Mouse (Mus musculus) limb, embryonic 12.5 days (tissue): ENCODE measurements around the gene Ccdc191. TPM values are rescaled to one million over a fixed set of nuclear protein-coding genes. Genes with fewer than 3 reads are reported as not detected.

Experiments used
- ATAC-seq: fragments of 200-750 bp; cut with Nextera tagmentation; 2 replicates; pipeline ENCODE4 v1.8.0; 2017; ENCODE audit warnings: low read depth, moderate TSS enrichment; ENCODE audit not compliant: insufficient number of reproducible peaks, insufficient read depth, low FRiP score, low TSS enrichment
- H3K27ac ChIP-seq: fragments of 300-500 bp; sonication (generic); 2 replicates; pipeline ENCODE4 v1.5.1; 2016; ENCODE audit warnings: mild to moderate bottlenecking, moderate library complexity
- H3K27me3 ChIP-seq: fragments of 300-500 bp; sonication (generic); 2 replicates; pipeline ENCODE4 v1.6.1; 2016; ENCODE audit warnings: mild to moderate bottlenecking, moderate library complexity
- H3K36me3 ChIP-seq: fragments of 300-500 bp; sonication (generic); 2 replicates; pipeline ENCODE4 v1.6.1; 2016; ENCODE audit warnings: mild to moderate bottlenecking, moderate library complexity
- H3K4me1 ChIP-seq: fragments of 300-500 bp; sonication (generic); replicated peaks from 2 replicates; pipeline ENCODE4 v1.6.1; 2016
- H3K4me2 ChIP-seq: fragments of 300-500 bp; sonication (generic); 2 replicates; pipeline ENCODE4 v1.6.1; 2016; ENCODE audit warnings: mild to moderate bottlenecking, moderate library complexity
- H3K4me3 ChIP-seq: fragments of 300-500 bp; sonication (generic); replicated peaks from 2 replicates; pipeline ENCODE4 v1.5.1; 2016; ENCODE audit warnings: mild to moderate bottlenecking
- H3K9ac ChIP-seq: fragments of 300-500 bp; sonication (generic); replicated peaks from 2 replicates; pipeline ENCODE4 v1.6.1; 2016; ENCODE audit warnings: mild to moderate bottlenecking, moderate library complexity
- H3K9me3 ChIP-seq: fragments of 300-500 bp; sonication (generic); 2 replicates; pipeline ENCODE4 v1.6.1; 2016; ENCODE audit warnings: mild to moderate bottlenecking, moderate library complexity
- WGBS: fragments of 180-500 bp; shearing (Covaris S2); methylation state at CpG from one replicate; pipeline ENCODE4 v1.1.7; 2016; 5-methylcytosine and 5-hydroxymethylcytosine counted together
- polyA plus RNA-seq: library from polyadenylated mRNA; unstranded; fragments of >200 nt; fragmentation: Nextera tagmentation; extraction: Ambion mirVana; gene quantifications from 2 replicates; pipeline ENCODE4 v1.2.1, GENCODE M21; 2016

Gene Ccdc191
- polyA plus RNA-seq, 1 experiment from 2014 or later = 18.1 TPM

- Histone ChIP-seq H3K4me3 (no peak overlapping the region), H3K27me3 (no peaks in the 10 kb centered on the region), H3K36me3 (no peaks in the 10 kb centered on the region), H3K4me1 (no peaks in the 10 kb centered on the region), H3K9me3 (no peaks in the 10 kb centered on the region), H3K9ac (no peak overlapping the region), H3K4me2 (no peak overlapping the region), H3K27ac (no peak overlapping the region)
- no peak for ATAC-seq
- 66% methylated on average over 3 of the region's 3 CpGs for WGBS
These were observed 41.9 kb downstream of the Ccdc191 start for GRCm38 (mm10) chr16:43931502-43931901.

- Histone ChIP-seq H3K27ac (no peak overlapping the region), H3K36me3 (no peaks in the 10 kb centered on the region), H3K9me3 (no peaks in the 10 kb centered on the region), H3K9ac (no peak overlapping the region), H3K4me3 (no peak overlapping the region), H3K4me1 (no peaks in the 10 kb centered on the region), H3K27me3 (no peaks in the 10 kb centered on the region), H3K4me2 (no peak overlapping the region)
- no peak for ATAC-seq
- WGBS = 90% methylated on average over 7 of the region's 7 CpGs
These were observed 42.7 kb downstream of the Ccdc191 start for GRCm38 (mm10) chr16:43932319-43932718.

- Histone ChIP-seq H3K4me1 (no peaks in the 10 kb centered on the region), H3K4me2 (no peak overlapping the region), H3K9ac (no peak overlapping the region), H3K27ac (no peak overlapping the region), H3K36me3 (no peaks in the 10 kb centered on the region), H3K9me3 (no peaks in the 10 kb centered on the region), H3K27me3 (no peaks in the 10 kb centered on the region), H3K4me3 (no peak overlapping the region)
- 89% methylated on average over 6 of the region's 6 CpGs for WGBS
- ATAC-seq = no peak
These were observed 43.4 kb downstream of the Ccdc191 start for GRCm38 (mm10) chr16:43933041-43933440.

- H3K4me1 ChIP-seq = no peaks in the 10 kb centered on the region
- H3K9ac ChIP-seq = no peak overlapping the region
- no peaks in the 10 kb centered on the region for H3K27me3 ChIP-seq
- H3K9me3 ChIP-seq = no peaks in the 10 kb centered on the region
- no peak overlapping the region for H3K27ac ChIP-seq
- ATAC-seq = no peak
- H3K4me2 ChIP-seq = no peak overlapping the region
- WGBS = 83% methylated on average over 8 of the region's 8 CpGs
- no peaks in the 10 kb centered on the region for H3K36me3 ChIP-seq
- no peak overlapping the region for H3K4me3 ChIP-seq
These were observed 45.3 kb downstream of the Ccdc191 start for GRCm38 (mm10) chr16:43934856-43935255.

GRCm38 (mm10) chr16:43935367-43935766, 45.8 kb downstream of the Ccdc191 start:
- Histone ChIP-seq H3K27me3 (no peaks in the 10 kb centered on the region), H3K36me3 (no peaks in the 10 kb centered on the region), H3K4me1 (no peaks in the 10 kb centered on the region), H3K9ac (no peak overlapping the region), H3K4me3 (no peak overlapping the region), H3K4me2 (no peak overlapping the region), H3K27ac (no peak overlapping the region), H3K9me3 (no peaks in the 10 kb centered on the region)
- WGBS = 75% methylated on average over 3 of the region's 3 CpGs
- ATAC-seq = no peak

- no peak for ATAC-seq
- no peaks in the 10 kb centered on the region for H3K9me3 ChIP-seq
- no peaks in the 10 kb centered on the region for H3K27me3 ChIP-seq
- no peak overlapping the region for H3K27ac ChIP-seq
- H3K4me3 ChIP-seq = no peak overlapping the region
- peaks cover 1% of the 10 kb centered on the region; the same call in 1 of the 2 replicates for H3K4me1 ChIP-seq
- H3K4me2 ChIP-seq = no peak overlapping the region
- H3K36me3 ChIP-seq = no peaks in the 10 kb centered on the region
- WGBS = 84% methylated on average over 3 of the region's 3 CpGs
- no peak overlapping the region for H3K9ac ChIP-seq
These were observed 46.3 kb downstream of the Ccdc191 start for GRCm38 (mm10) chr16:43935892-43936291.

- Histone ChIP-seq H3K9me3 (no peaks in the 10 kb centered on the region), H3K4me2 (no peak overlapping the region), H3K27me3 (no peaks in the 10 kb centered on the region), H3K9ac (no peak overlapping the region), H3K27ac (no peak overlapping the region), H3K4me3 (no peak overlapping the region), H3K4me1 (peaks cover 4% of the 10 kb centered on the region; the same call in 1 of the 2 replicates), H3K36me3 (no peaks in the 10 kb centered on the region)
- peak; percentile 58; the same call in 1 of the 2 replicates for ATAC-seq
- WGBS = 42% methylated on average over 4 of the region's 4 CpGs
These were observed 51.2 kb downstream of the Ccdc191 start for GRCm38 (mm10) chr16:43940846-43941245.

GRCm38 (mm10) chr16:43945351-43945750, 55.8 kb downstream of the Ccdc191 start:
- H3K36me3 ChIP-seq = no peaks in the 10 kb centered on the region
- no peak for ATAC-seq

GRCm38 (mm10) chr16:43945869-43946268, 56.3 kb downstream of the Ccdc191 start:
- peaks cover 3% of the 10 kb centered on the region; the same call in 1 of the 2 replicates for H3K4me1 ChIP-seq
- no peak for ATAC-seq
- H3K27me3 ChIP-seq = no peaks in the 10 kb centered on the region
- H3K9me3 ChIP-seq = no peaks in the 10 kb centered on the region
- H3K27ac ChIP-seq = no peak overlapping the region
- H3K4me2 ChIP-seq = no peak overlapping the region
- no peak overlapping the region for H3K4me3 ChIP-seq
- no peak overlapping the region for H3K9ac ChIP-seq
- H3K36me3 ChIP-seq = no peaks in the 10 kb centered on the region
- 70% methylated on average over 3 of the region's 3 CpGs for WGBS

More at GRCm38 (mm10) chr16:43945351-43945750, 55.8 kb downstream of the Ccdc191 start:
- Histone ChIP-seq H3K4me3 (no peak overlapping the region), H3K27me3 (no peaks in the 10 kb centered on the region), H3K27ac (no peak overlapping the region), H3K9me3 (no peaks in the 10 kb centered on the region), H3K4me2 (no peak overlapping the region), H3K4me1 (peaks cover 4% of the 10 kb centered on the region; the same call in 1 of the 2 replicates), H3K9ac (no peak overlapping the region)
- 83% methylated on average over 3 of the region's 3 CpGs for WGBS

GRCm38 (mm10) chr16:43951591-43951990, 62.0 kb downstream of the Ccdc191 start:
- Histone ChIP-seq H3K4me1 (no peaks in the 10 kb centered on the region), H3K9me3 (no peaks in the 10 kb centered on the region), H3K4me3 (no peak overlapping the region), H3K27me3 (no peaks in the 10 kb centered on the region), H3K9ac (no peak overlapping the region), H3K36me3 (no peaks in the 10 kb centered on the region), H3K4me2 (no peak overlapping the region), H3K27ac (no peak overlapping the region)
- 75% methylated on average over 4 of the region's 4 CpGs for WGBS
- no peak for ATAC-seq

GRCm38 (mm10) chr16:43954913-43955312, 65.3 kb downstream of the Ccdc191 start:
- Histone ChIP-seq H3K36me3 (no peaks in the 10 kb centered on the region), H3K9me3 (no peaks in the 10 kb centered on the region), H3K4me2 (no peak overlapping the region), H3K9ac (no peak overlapping the region), H3K27me3 (no peaks in the 10 kb centered on the region), H3K4me1 (peaks cover 6% of the 10 kb centered on the region), H3K4me3 (no peak overlapping the region), H3K27ac (no peak overlapping the region)
- ATAC-seq = no peak
- whole genome bisulfite sequencing = 75% methylated on average over 6 of the region's 6 CpGs

- no peak overlapping the region for H3K4me2 ChIP-seq
- ATAC-seq = peak; percentile 10; the same call in 1 of the 2 replicates
- H3K27ac ChIP-seq = no peak overlapping the region
- no peaks in the 10 kb centered on the region for H3K27me3 ChIP-seq
- H3K4me1 ChIP-seq = peaks cover 6% of the 10 kb centered on the region
- WGBS = 45% methylated on average over 4 of the region's 4 CpGs
- H3K9ac ChIP-seq = no peak overlapping the region
- H3K9me3 ChIP-seq = no peaks in the 10 kb centered on the region
- H3K36me3 ChIP-seq = 0 out of 2 replicates have a peak, but pooled peaks cover 3% of the 10 kb centered on the region
- no peak overlapping the region for H3K4me3 ChIP-seq
These were observed 68.4 kb downstream of the Ccdc191 start for GRCm38 (mm10) chr16:43958038-43958437.
